In genomic region chr11:120457772-120458751, GRCm38 (mm10) we compare ENCODE assay signal across 8 mouse cellular contexts. TPM values are rescaled to one million over a fixed set of nuclear protein-coding genes. Genes with fewer than 3 reads are reported as not detected.
A peak's percentile ranks its signal among the peaks of the same experiment; 100 is the strongest.
DNase-seq lines count a peak whose midpoint lies in the region; ATAC-seq and TF ChIP-seq lines count a peak whose summit lies in the region.

Gene Oxld1, minus strand, starts transcription at chr11:120458068.
Gene Ccdc137, plus strand, starts transcription at chr11:120458115.

- peak within 1 kb of the TSS; percentile 96 for H3K9ac ChIP-seq in embryonic facial prominence, embryonic 12.5 days
- H3K9ac ChIP-seq in intestine, postnatal 0 days (ENCODE audit: low read depth, low read length) = peak within 1 kb of the TSS; percentile 83
- H3K9ac ChIP-seq in limb, embryonic 11.5 days (ENCODE audit: low read length) = peak within 1 kb of the TSS; percentile 93
- peak within 1 kb of the TSS; percentile 89 for H3K9ac ChIP-seq in midbrain, embryonic 13.5 days (replicated peaks)

- WGBS in embryonic facial prominence, embryonic 12.5 days = 5% methylated on average over 62 of the region's 62 CpGs
- WGBS in intestine, postnatal 0 days = 3% methylated on average over 62 of the region's 62 CpGs
- 4% methylated on average over 62 of the region's 62 CpGs for WGBS in limb, embryonic 11.5 days
- 4% methylated on average over 62 of the region's 62 CpGs for WGBS in midbrain, embryonic 13.5 days

- peak within 1 kb of the TSS; percentile 95 for H3K4me3 ChIP-seq in embryonic facial prominence, embryonic 12.5 days
- peak within 1 kb of the TSS; percentile 88 for H3K4me3 ChIP-seq in intestine, postnatal 0 days (ENCODE audit: low read depth, low read length)
- H3K4me3 ChIP-seq in limb, embryonic 11.5 days (ENCODE audit: low read depth, low read length) = peak within 1 kb of the TSS; percentile 93
- H3K4me3 ChIP-seq in midbrain, embryonic 13.5 days (replicated peaks) = peak within 1 kb of the TSS; percentile 80

- peaks cover 38% of the 10 kb centered on the region for H3K36me3 ChIP-seq in embryonic facial prominence, embryonic 12.5 days
- peaks cover 22% of the 10 kb centered on the region for H3K36me3 ChIP-seq in intestine, postnatal 0 days (ENCODE audit: control insufficient read depth, insufficient read depth)
- peaks cover 14% of the 10 kb centered on the region; the same call in 1 of the 2 replicates for H3K36me3 ChIP-seq in limb, embryonic 11.5 days (ENCODE audit: control insufficient read depth, insufficient read depth, low read length)
- H3K36me3 ChIP-seq in midbrain, embryonic 13.5 days = peaks cover 37% of the 10 kb centered on the region

- H3K4me1 ChIP-seq in embryonic facial prominence, embryonic 12.5 days = peaks cover 16% of the 10 kb centered on the region
- H3K4me1 ChIP-seq in intestine, postnatal 0 days (replicated peaks; ENCODE audit: control insufficient read depth, insufficient read depth, low read length) = 0 out of 2 replicates have a peak, but pooled peaks cover 3% of the 10 kb centered on the region
- no peaks in the 10 kb centered on the region for H3K4me1 ChIP-seq in limb, embryonic 11.5 days (ENCODE audit: control insufficient read depth, insufficient read depth, low read length)
- peaks cover 25% of the 10 kb centered on the region for H3K4me1 ChIP-seq in midbrain, embryonic 13.5 days (replicated peaks)

- peak within 1 kb of the TSS; percentile 78 for H3K4me2 ChIP-seq in embryonic facial prominence, embryonic 12.5 days (replicated peaks)
- H3K4me2 ChIP-seq in intestine, postnatal 0 days (replicated peaks; ENCODE audit: low read depth) = peak within 1 kb of the TSS; percentile 91
- H3K4me2 ChIP-seq in limb, embryonic 11.5 days (ENCODE audit: low read depth, severe bottlenecking) = peak within 1 kb of the TSS; percentile 86
- peak within 1 kb of the TSS; percentile 95 for H3K4me2 ChIP-seq in midbrain, embryonic 13.5 days (replicated peaks)

- TF ChIP-seq CTCF in intestine, postnatal 0 days (IDR thresholded peaks at IDR 0.05; ENCODE audit: low read depth) = no peak

- H3K27ac ChIP-seq in embryonic facial prominence, embryonic 12.5 days = peak within 1 kb of the TSS; percentile 82
- H3K27ac ChIP-seq in intestine, postnatal 0 days (ENCODE audit: low read depth, low read length) = peak within 1 kb of the TSS; percentile 78
- peak within 1 kb of the TSS; percentile 49; the same call in 1 of the 2 replicates for H3K27ac ChIP-seq in limb, embryonic 11.5 days (replicated peaks; ENCODE audit: low read depth, low read length)
- peak within 1 kb of the TSS; percentile 71 for H3K27ac ChIP-seq in midbrain, embryonic 13.5 days

- H3K9me3 ChIP-seq in embryonic facial prominence, embryonic 12.5 days = no peaks in the 10 kb centered on the region
- H3K9me3 ChIP-seq in intestine, postnatal 0 days (ENCODE audit: control insufficient read depth) = no peaks in the 10 kb centered on the region
- H3K9me3 ChIP-seq in limb, embryonic 11.5 days (ENCODE audit: control insufficient read depth, low read length) = no peaks in the 10 kb centered on the region
- H3K9me3 ChIP-seq in midbrain, embryonic 13.5 days = no peaks in the 10 kb centered on the region

- no peaks in the 10 kb centered on the region for H3K27me3 ChIP-seq in embryonic facial prominence, embryonic 12.5 days
- no peaks in the 10 kb centered on the region for H3K27me3 ChIP-seq in intestine, postnatal 0 days (replicated peaks; ENCODE audit: control insufficient read depth, insufficient read depth, low read length)
- no peaks in the 10 kb centered on the region for H3K27me3 ChIP-seq in limb, embryonic 11.5 days (ENCODE audit: control insufficient read depth, insufficient read depth, low read length)
- no peaks in the 10 kb centered on the region for H3K27me3 ChIP-seq in midbrain, embryonic 13.5 days

- ATAC-seq in embryonic facial prominence, embryonic 12.5 days (ENCODE audit: insufficient number of reproducible peaks, insufficient read depth, low FRiP score, low TSS enrichment) = peak; percentile 79
- peak; percentile 89 for ATAC-seq in granulocyte monocyte progenitor cell, adult 5-6 weeks (replicated peaks; ENCODE audit: poor library complexity, severe bottlenecking)
- peak; percentile 79 for ATAC-seq in intestine, postnatal 0 days
- peak; percentile 81 for ATAC-seq in limb, embryonic 11.5 days (ENCODE audit: insufficient number of reproducible peaks, low FRiP score, low TSS enrichment, low read depth)
- ATAC-seq in midbrain, embryonic 13.5 days = peak; percentile 96

- peak; percentile 92 for DNase-seq in 416B (ENCODE audit: low read depth)
- peak; percentile 84 to 87 for DNase-seq in adrenal gland, postnatal 36 days
- DNase-seq in limb, embryonic 11.5 days (ENCODE audit: low spot score) = peak; percentile 87
- DNase-seq in spleen, adult 18-20 months = peak; percentile 52 to 71

RNA-seq across cellular contexts. Expression of gene Oxld1, which starts in this region (rescaled TPM):
- 10 to 100 TPM; 28.0 to 41.4 TPM for total RNA-seq in adrenal gland, postnatal 36 days (2021)
- 11.2 and 12.0 TPM in 2 replicates for polyA plus RNA-seq in embryonic facial prominence, embryonic 12.5 days (2016; fragmentation: Nextera tagmentation; extraction: Ambion mirVana)
- total RNA-seq in granulocyte monocyte progenitor cell, adult 5-6 weeks (2014; fragmentation: Nextera tagmentation) = 7.9 and 8.6 TPM in 2 replicates
- 12.8 and 19.5 TPM in 2 replicates for total RNA-seq in granulocyte monocyte progenitor cell, adult 5-6 weeks (2017)
- polyA plus RNA-seq in intestine, postnatal 0 days (2015; fragmentation: Nextera tagmentation; extraction: Ambion mirVana) = 15.5 and 17.6 TPM in 2 replicates
- 11.5 and 11.9 TPM in 2 replicates for polyA plus RNA-seq in limb, embryonic 11.5 days (2014; fragmentation: Nextera tagmentation; extraction: Ambion mirVana)
- polyA plus RNA-seq in midbrain, embryonic 13.5 days (2015; fragmentation: Nextera tagmentation; extraction: Ambion mirVana) = 10.6 and 12.5 TPM in 2 replicates

RNA-seq across cellular contexts. Expression of gene Ccdc137, which starts in this region (rescaled TPM):
- total RNA-seq in adrenal gland, postnatal 36 days (2021) = 10 to 100 TPM; 24.7 to 33.3 TPM
- 41.8 and 42.2 TPM in 2 replicates for polyA plus RNA-seq in embryonic facial prominence, embryonic 12.5 days (2016; fragmentation: Nextera tagmentation; extraction: Ambion mirVana)
- 35.6 and 43.0 TPM in 2 replicates for total RNA-seq in granulocyte monocyte progenitor cell, adult 5-6 weeks (2014; fragmentation: Nextera tagmentation)
- 39.4 and 57.7 TPM in 2 replicates for total RNA-seq in granulocyte monocyte progenitor cell, adult 5-6 weeks (2017)
- polyA plus RNA-seq in intestine, postnatal 0 days (2015; fragmentation: Nextera tagmentation; extraction: Ambion mirVana) = 14.1 and 16.0 TPM in 2 replicates
- polyA plus RNA-seq in limb, embryonic 11.5 days (2014; fragmentation: Nextera tagmentation; extraction: Ambion mirVana) = 32.6 and 36.4 TPM in 2 replicates
- 26.1 and 28.7 TPM in 2 replicates for polyA plus RNA-seq in midbrain, embryonic 13.5 days (2015; fragmentation: Nextera tagmentation; extraction: Ambion mirVana)

Comparison
In these comparisons a context has a peak if more than half of its experiments do, and no peak if none do; other contexts are left out.
1. Peak in every context shown above with its lines: DNase-seq, ATAC-seq, H3K4me3 ChIP-seq and H3K27ac ChIP-seq.